In genomic region chr12:85094010-85094409, GRCm38 (mm10) we compare ENCODE assay signal across 7 mouse cellular contexts. TPM values are rescaled to one million over a fixed set of nuclear protein-coding genes. Genes with fewer than 3 reads are reported as not detected.
DNase-seq lines count a peak whose midpoint lies in the region; ATAC-seq and TF ChIP-seq lines count a peak whose summit lies in the region.

No protein-coding gene starts in this region.

- H3K27ac ChIP-seq in neural tube, embryonic 11.5 days (ENCODE audit: low read depth, low read length): peak overlapping the region; percentile 27; the same call in 1 of the 2 replicates
- peak overlapping the region; percentile 36 for H3K27ac ChIP-seq in heart, adult 2 months

- no peak for TF ChIP-seq POLR2A in heart, adult 2 months (IDR thresholded peaks at IDR 0.05; ENCODE audit: insufficient read depth, low read depth, low read length)

- H3K36me3 ChIP-seq in neural tube, embryonic 11.5 days (ENCODE audit: control insufficient read depth, insufficient read depth, low read length): peaks cover 3% of the 10 kb centered on the region; the same call in 1 of the 2 replicates
- H3K36me3 ChIP-seq in heart, adult 2 months (ENCODE audit: control insufficient read depth, insufficient read depth, low read length): no peaks in the 10 kb centered on the region

- WGBS in neural tube, embryonic 11.5 days: 33% methylated on average over 14 of the region's 14 CpGs
- 20% methylated on average over 14 of the region's 14 CpGs for WGBS in heart, adult 2 months

- no peak for TF ChIP-seq EP300 in heart, adult 2 months (IDR thresholded peaks at IDR 0.05; ENCODE audit: insufficient read depth, low read depth, low read length)

- no peak for TF ChIP-seq CTCF in heart, adult 2 months (IDR thresholded peaks at IDR 0.05)

- H3K27me3 ChIP-seq in neural tube, embryonic 11.5 days (ENCODE audit: control insufficient read depth, insufficient read depth, low read length): no peaks in the 10 kb centered on the region
- no peaks in the 10 kb centered on the region for H3K27me3 ChIP-seq in heart, adult 2 months (ENCODE audit: control insufficient read depth, insufficient read depth, low read length)

- intact Hi-C loops in heart, adult 2 months (cut with DNase I): loop anchor here (5.0 kb wide), 1 partner anchor 48 kb away; no protein-coding TSS in a partner anchor

- no peak overlapping the region for H3K9ac ChIP-seq in neural tube, embryonic 11.5 days (ENCODE audit: low read length)
- no peak overlapping the region for H3K9ac ChIP-seq in heart, adult 2 months (ENCODE audit: low read depth, low read length)

- no peak overlapping the region for H3K4me2 ChIP-seq in neural tube, embryonic 11.5 days (ENCODE audit: low read depth)

- no peak for DNase-seq in neural tube, embryonic 11.5 days (ENCODE audit: low spot score)
- no peak for DNase-seq in neural tube, embryonic 10.5 days (ENCODE audit: extremely low spot score, low spot score)
- peak; percentile 57 for DNase-seq in embryo, embryonic 10 days (ENCODE audit: low spot score)
- peak; percentile 72 to 73 for DNase-seq in heart, adult 2 months
- peak; percentile 77 to 87 for DNase-seq in kidney, postnatal 4 days

- H3K4me3 ChIP-seq in neural tube, embryonic 11.5 days (ENCODE audit: low read depth, low read length): no peak overlapping the region
- no peak overlapping the region for H3K4me3 ChIP-seq in heart, adult 2 months

- no peaks in the 10 kb centered on the region for H3K9me3 ChIP-seq in neural tube, embryonic 11.5 days (ENCODE audit: control insufficient read depth, low read length)

- H3K4me1 ChIP-seq in neural tube, embryonic 11.5 days (ENCODE audit: control insufficient read depth, insufficient read depth, low read length): 0 out of 2 replicates have a peak, but pooled peaks cover 3% of the 10 kb centered on the region
- no peaks in the 10 kb centered on the region for H3K4me1 ChIP-seq in heart, adult 2 months (ENCODE audit: control insufficient read depth, insufficient read depth, low read length)

- peak; percentile 35; the same call in 1 of the 2 replicates for ATAC-seq in neural tube, embryonic 11.5 days (ENCODE audit: insufficient read depth, low FRiP score, low TSS enrichment)
- peak; percentile 84 for ATAC-seq in megakaryocyte, adult 5-6 weeks (ENCODE audit: poor library complexity, severe bottlenecking)
- no peak for ATAC-seq in inflammation-experienced regulatory T-cells, adult 6 months

- H3K79me2 ChIP-seq in heart, adult 2 months (replicated peaks; ENCODE audit: control insufficient read depth, insufficient read depth, low read length): no peaks in the 10 kb centered on the region

RNA-seq across cellular contexts. Expression of gene Prox2, which starts 16.5 kb away (rescaled TPM):
- 2.5 and 4.3 TPM in 2 replicates for polyA plus RNA-seq in neural tube, embryonic 11.5 days (2014; fragmentation: Nextera tagmentation; extraction: Ambion mirVana)
- total RNA-seq in heart, adult 2 months (2021): 1 to 10 TPM; 1.2 to 1.5 TPM
- 1.1 and 1.7 TPM in 2 replicates for polyA plus RNA-seq in heart, adult 2 months (2012; rRNA removed)
- total RNA-seq in megakaryocyte, adult 5-6 weeks (2015): 1.6 and 3.1 TPM in 2 replicates
- 2.0 and 6.0 TPM in 2 replicates for total RNA-seq in megakaryocyte, adult 5-6 weeks (2017)
- polyA plus RNA-seq in inflammation-experienced regulatory T-cells, adult 6 months (2017; shearing (Covaris generic)): 1 to 10 TPM; 2.1 to 4.4 (median 2.7) TPM

RNA-seq across cellular contexts. Expression of gene Dlst, which starts 16.6 kb away (rescaled TPM):
- polyA plus RNA-seq in neural tube, embryonic 11.5 days (2014; fragmentation: Nextera tagmentation; extraction: Ambion mirVana): 113 and 115 TPM in 2 replicates
- total RNA-seq in heart, adult 2 months (2021): 100 to 1,000 TPM; 668 to 715 TPM
- 423 and 709 TPM in 2 replicates for polyA plus RNA-seq in heart, adult 2 months (2012; rRNA removed)
- 68.1 and 91.8 TPM in 2 replicates for total RNA-seq in megakaryocyte, adult 5-6 weeks (2015)
- total RNA-seq in megakaryocyte, adult 5-6 weeks (2017): 166 and 175 TPM in 2 replicates
- polyA plus RNA-seq in inflammation-experienced regulatory T-cells, adult 6 months (2017; shearing (Covaris generic)): 10 to 100 TPM; 55.1 to 69.3 (median 63.1) TPM

RNA-seq across cellular contexts. Expression of gene Rps6kl1, which starts 57.1 kb away (rescaled TPM):
- 5.3 and 6.7 TPM in 2 replicates for polyA plus RNA-seq in neural tube, embryonic 11.5 days (2014; fragmentation: Nextera tagmentation; extraction: Ambion mirVana)
- 1 to 10 TPM; 2.3 to 2.4 TPM for total RNA-seq in heart, adult 2 months (2021)
- polyA plus RNA-seq in heart, adult 2 months (2012; rRNA removed): 3.4 and 5.1 TPM in 2 replicates
- total RNA-seq in megakaryocyte, adult 5-6 weeks (2015): 0.04 TPM in 1 of 2 replicates, not detected in the other
- 0.15 TPM in 1 of 2 replicates, not detected in the other for total RNA-seq in megakaryocyte, adult 5-6 weeks (2017)
- 1 to 10 TPM in 1 of 3 experiments, under 1 TPM in 2; 0.45 to 1.6 (median 0.72) TPM for polyA plus RNA-seq in inflammation-experienced regulatory T-cells, adult 6 months (2017; shearing (Covaris generic))

Comparison
In these comparisons a context has a peak if more than half of its experiments do, and no peak if none do; other contexts are left out.
1. DNase-seq: peak in embryo, embryonic 10 days (single experiment), heart, adult 2 months (2 of 2) and kidney, postnatal 4 days (2 of 2); none in neural tube, embryonic 11.5 days (single experiment) and neural tube, embryonic 10.5 days (single experiment).